Mouse (Mus musculus) C2C12 (cell line): ENCODE measurements around the gene Atxn7l2.

Experiments used
- CTCF ChIP-seq: IDR thresholded peaks from one replicate; pipeline ENCODE4 v1.5.1; 2011; ENCODE audit not compliant: control insufficient read depth, insufficient read depth, insufficient read length
- MYOG ChIP-seq: IDR thresholded peaks from one replicate; pipeline ENCODE4 v1.6.1; 2011; ENCODE audit not compliant: control insufficient read depth, insufficient read length; ENCODE audit errors: extremely low read depth
- USF1 ChIP-seq: IDR thresholded peaks from one replicate; pipeline ENCODE4 v1.6.1; 2011; ENCODE audit warnings: low read depth, mild to moderate bottlenecking, control low read depth, moderate library complexity

DNA sequence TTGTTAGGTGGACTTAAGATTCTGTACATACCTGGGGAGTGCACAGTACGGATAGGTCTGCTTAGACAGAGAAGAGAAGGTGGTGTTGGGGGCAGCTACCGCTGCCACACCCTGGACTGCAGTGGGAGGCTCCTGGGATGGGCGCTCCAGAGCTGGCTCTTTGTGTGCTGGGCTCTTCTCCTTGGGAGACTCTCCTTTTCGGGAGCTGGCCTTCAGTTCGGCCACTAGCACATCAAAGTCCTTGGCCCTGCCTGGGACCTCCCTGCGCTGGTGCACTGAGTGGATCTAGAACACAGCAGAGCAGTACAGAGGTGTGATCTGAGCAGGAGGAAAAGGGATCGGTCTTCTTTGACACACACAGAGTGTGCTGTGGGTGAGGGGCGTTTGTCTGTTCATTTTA, 5.1 kb downstream of the Atxn7l2 start:
- TF ChIP-seq USF1: no peak
- no peak for TF ChIP-seq CTCF
- TF ChIP-seq MYOG: no peak
